Mouse (Mus musculus) liver, embryonic 14.5 days (tissue): ENCODE results near the gene Cntn1.

ENCODE experiments used
- CTCF ChIP-seq: IDR thresholded peaks from 2 replicates; pipeline ENCODE4 v1.5.1; 2016; ENCODE audit warnings: antibody characterized with exemption, low read depth, control low read depth
- EP300 ChIP-seq: IDR thresholded peaks from 2 replicates; pipeline ENCODE4 v1.6.1; 2016; ENCODE audit warnings: antibody characterized with exemption, low read depth

DNA sequence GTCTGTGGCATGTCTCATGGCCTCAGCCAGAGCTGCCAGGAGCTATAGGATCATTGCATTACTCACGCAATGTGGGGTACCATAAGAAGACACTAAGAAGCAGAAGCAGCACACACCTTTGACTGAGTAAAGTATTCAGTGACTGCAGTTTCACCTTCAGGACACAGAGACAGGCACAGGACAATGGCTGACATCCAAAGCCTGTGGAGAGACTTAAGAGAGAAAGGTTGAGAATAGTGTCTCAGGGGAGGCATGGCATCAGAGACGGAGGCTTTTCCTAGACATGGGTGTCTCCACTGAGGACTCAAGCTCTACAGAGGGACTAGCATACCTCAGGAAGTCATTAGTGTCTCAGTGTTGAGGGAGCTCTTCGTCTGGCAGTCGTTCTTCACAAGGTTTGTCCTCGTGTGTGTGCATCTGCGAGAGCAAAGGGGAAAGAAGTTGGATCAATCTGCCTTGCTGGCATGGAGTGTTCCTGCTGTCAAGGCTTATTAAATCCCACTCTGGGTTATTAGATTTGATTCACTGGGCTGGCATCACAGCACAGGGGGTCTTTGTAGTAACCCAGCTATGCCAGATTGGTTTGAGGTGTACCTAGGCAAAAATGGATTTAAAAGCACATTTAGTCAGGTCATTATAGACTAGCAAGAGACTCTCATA lies 149.5 kb downstream of the Cntn1 start:
- no peak for TF ChIP-seq CTCF
- no peak for TF ChIP-seq EP300
